Mouse (Mus musculus): ENCODE results near the gene Gk5. TPM values are rescaled to one million over a fixed set of nuclear protein-coding genes. Genes with fewer than 3 reads are reported as not detected.

Gk5 gene
- polyA plus RNA-seq, 1 experiment from 2014 or later, result 4.4 TPM

Other genes with a start within 250 kb of the Gk5 start
- 14.5 and 14.9 TPM in 2 replicates for gene Xrn1, start 164.6 kb upstream of the Gk5 start, polyA plus RNA-seq (2015; fragmentation: Nextera tagmentation; extraction: Ambion mirVana)
- 34.8 and 39.2 TPM in 2 replicates for gene Tfdp2, start 76.9 kb downstream of the Gk5 start, polyA plus RNA-seq (2015; fragmentation: Nextera tagmentation; extraction: Ambion mirVana)
- gene Atp1b3, start 245.1 kb downstream of the Gk5 start, polyA plus RNA-seq (2015; fragmentation: Nextera tagmentation; extraction: Ambion mirVana), result 138 and 153 TPM in 2 replicates

All from intestine, embryonic 15.5 days (tissue).